Mouse (Mus musculus) Patski (cell line): Measurements from ENCODE around the gene Bahd1. TPM values are rescaled to one million over a fixed set of nuclear protein-coding genes. Genes with fewer than 3 reads are reported as not detected.

Source experiments
- ATAC-seq: fragments of 100-300 bp; one replicate; pipeline ENCODE4 v1.8.0; 2021
- CTCF ChIA-PET: fragments of 350-600 bp; sonication (Branson Sonifier 250); formaldehyde crosslinking; loops from one replicate; lab custom pipeline; 2022; ENCODE audit warnings: inconsistent platforms; lab: Charles Lee
- POLR2A ChIA-PET: fragments of 350-600 bp; sonication (Branson Sonifier 250); formaldehyde crosslinking; loops from one replicate; lab custom pipeline; 2022; ENCODE audit warnings: antibody characterized with exemption, inconsistent platforms; lab: Charles Lee
- DNase-seq: peaks from one replicate; pipeline ENCODE4 v3.0.0-alpha.2; 2011; ENCODE audit warnings: low read depth, low spot score
- H3K27me3 ChIP-seq: fragments of 371-371 bp; one replicate; pipeline ENCODE4 v1.5.1; 2021
- CTCF ChIP-seq: fragments of 100-300 bp; IDR thresholded peaks from one replicate; pipeline ENCODE4 v1.5.1; 2021
- in situ Hi-C: fragments of 300-500 bp; cut with MboI; formaldehyde crosslinking; loops from 3 replicates; pipeline ENCODE4 v1.11.1; 2018; ENCODE audit warnings: low pct_unique_long_range_greater_than_20kb, mixed read lengths
- polyA plus RNA-seq: library from polyadenylated mRNA; unstranded; gene quantifications from one replicate; pipeline ENCODE4 v1.2.3, GENCODE M21; 2021

The Bahd1 gene
- polyA plus RNA-seq, 1 experiment from 2014 or later: 22.9 TPM

DNA sequence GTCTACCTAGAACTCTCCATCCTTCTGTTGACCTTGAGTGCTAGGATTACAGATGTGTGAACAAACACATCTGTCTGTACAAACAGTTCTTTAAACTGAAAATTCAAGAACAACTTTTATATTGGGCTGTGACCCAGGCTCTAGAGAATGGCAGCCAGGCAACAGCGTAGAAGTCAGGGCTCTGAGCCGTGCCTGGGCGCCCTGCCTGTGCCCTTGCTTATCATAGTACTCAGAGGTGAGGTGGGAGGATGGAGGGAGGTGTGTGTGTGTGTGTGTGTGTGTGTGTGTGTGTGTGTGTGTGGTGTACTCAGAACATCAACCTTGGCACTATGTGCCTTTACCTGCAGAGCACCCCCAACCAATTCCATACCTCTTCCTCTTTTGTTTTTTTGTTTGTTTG lies 7.6 kb downstream of the Bahd1 start:
- POLR2A ChIA-PET: interaction anchor here (0.6 to 0.9 kb wide), 2 partner anchors 23 to 63 kb away, joined by 3 to 6 read pairs; no protein-coding TSS in a partner anchor
- DNase-seq: no peak
- no peak for ATAC-seq
- TF ChIP-seq CTCF: no peak
- in situ Hi-C loops: loop anchor here (5.0 kb wide), 1 partner anchor 60 kb away; no protein-coding TSS in a partner anchor
- CTCF ChIA-PET: no interaction called here
- H3K27me3 ChIP-seq: no peaks in the 10 kb centered on the region

DNA sequence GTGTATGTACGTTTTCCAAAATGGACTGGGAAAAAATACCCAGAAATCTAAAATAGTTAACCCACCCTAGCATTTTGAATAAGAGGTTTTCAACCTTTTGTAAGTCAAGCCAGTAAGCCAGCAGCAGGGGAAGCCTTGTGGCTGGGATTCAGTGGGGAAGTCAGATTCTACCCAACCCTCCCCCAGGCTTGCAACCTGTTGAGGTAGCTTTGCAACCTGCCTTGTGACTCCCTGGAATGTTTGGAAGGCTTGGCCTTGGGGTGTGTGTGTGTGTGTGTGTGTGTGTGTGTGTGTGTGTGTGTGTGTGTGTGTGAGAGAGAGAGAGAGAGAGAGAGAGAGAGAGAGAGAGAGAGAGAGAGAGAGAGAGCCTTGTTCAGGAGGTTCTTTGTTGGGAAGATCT lies 9.0 kb downstream of the Bahd1 start:
- no peak for ATAC-seq
- ChIA-PET POLR2A (no interaction called here), CTCF (no interaction called here)
- DNase-seq: no peak
- no peak for TF ChIP-seq CTCF
- no peaks in the 10 kb centered on the region for H3K27me3 ChIP-seq
- in situ Hi-C loops: loop anchor here (5.0 kb wide), 1 partner anchor 58 kb away; no protein-coding TSS in a partner anchor

DNA sequence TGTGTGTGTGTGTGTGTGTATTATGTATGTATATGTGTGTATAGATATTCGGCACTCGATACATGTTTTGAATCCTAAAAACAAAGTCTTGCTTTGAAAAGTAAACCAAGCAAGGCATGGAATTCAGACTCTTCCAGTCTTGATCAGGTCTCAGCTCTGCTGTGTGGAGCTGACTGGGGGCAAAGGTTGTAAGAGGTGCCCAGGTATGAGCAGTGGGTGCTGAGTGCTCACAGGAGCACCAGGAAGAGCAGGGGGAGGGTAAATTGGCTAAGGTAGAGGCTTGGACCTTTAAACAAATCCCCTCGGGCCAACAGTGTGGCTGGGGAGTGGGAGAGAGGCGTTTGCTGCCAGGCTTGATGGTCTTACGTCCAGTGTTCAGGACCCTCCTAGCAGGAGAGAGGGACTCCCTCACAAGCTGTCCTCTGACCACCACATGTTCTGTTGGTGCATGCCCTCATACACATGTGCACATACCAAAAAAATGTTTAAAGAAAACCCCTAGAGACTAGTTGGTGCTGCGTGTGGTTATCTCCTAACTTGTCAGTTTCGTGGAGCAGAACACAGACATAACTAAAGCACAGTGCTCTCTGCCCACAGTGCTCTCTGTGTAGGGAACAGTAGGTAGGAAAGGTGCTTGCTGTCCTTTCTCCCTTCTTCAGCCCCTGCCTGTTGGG lies 10.6 kb downstream of the Bahd1 start:
- POLR2A ChIA-PET: no interaction called here
- DNase-seq (no peak), ATAC-seq (no peak)
- H3K27me3 ChIP-seq: no peaks in the 10 kb centered on the region
- in situ Hi-C loops: no loop called here
- no peak for TF ChIP-seq CTCF
- CTCF ChIA-PET: no interaction called here

DNA sequence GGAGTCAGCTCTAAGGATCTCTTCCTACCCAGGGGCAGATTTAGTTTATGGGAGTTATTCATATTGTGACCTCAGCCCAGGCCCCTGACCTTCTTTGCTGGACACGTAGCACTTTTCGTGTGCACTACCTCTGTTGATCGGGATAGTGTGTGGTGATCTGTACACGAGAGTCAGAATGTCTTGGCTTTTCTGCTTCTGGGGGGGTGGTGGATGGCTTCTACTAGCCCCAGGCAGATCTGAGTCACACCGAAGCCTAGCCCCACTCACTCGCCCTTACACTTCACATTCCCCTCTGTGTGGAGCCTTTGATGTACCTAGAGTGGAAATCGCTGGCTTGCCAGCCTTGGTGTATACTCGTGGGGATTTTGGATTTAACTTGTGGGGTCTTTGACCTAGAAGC lies 12.5 kb downstream of the Bahd1 start:
- DNase-seq (no peak), ATAC-seq (peak; percentile 48)
- in situ Hi-C loops: no loop called here
- H3K27me3 ChIP-seq: no peaks in the 10 kb centered on the region
- CTCF ChIA-PET: interaction anchor here (0.5 to 1.5 kb wide), 2 partner anchors 10 to 228 kb away, joined by 3 to 6 read pairs; no protein-coding TSS in a partner anchor
- TF ChIP-seq CTCF: no peak
- POLR2A ChIA-PET: interaction anchor here (0.8 kb wide), 1 partner anchor 28 kb away, joined by 3 read pairs; no protein-coding TSS in a partner anchor

DNA sequence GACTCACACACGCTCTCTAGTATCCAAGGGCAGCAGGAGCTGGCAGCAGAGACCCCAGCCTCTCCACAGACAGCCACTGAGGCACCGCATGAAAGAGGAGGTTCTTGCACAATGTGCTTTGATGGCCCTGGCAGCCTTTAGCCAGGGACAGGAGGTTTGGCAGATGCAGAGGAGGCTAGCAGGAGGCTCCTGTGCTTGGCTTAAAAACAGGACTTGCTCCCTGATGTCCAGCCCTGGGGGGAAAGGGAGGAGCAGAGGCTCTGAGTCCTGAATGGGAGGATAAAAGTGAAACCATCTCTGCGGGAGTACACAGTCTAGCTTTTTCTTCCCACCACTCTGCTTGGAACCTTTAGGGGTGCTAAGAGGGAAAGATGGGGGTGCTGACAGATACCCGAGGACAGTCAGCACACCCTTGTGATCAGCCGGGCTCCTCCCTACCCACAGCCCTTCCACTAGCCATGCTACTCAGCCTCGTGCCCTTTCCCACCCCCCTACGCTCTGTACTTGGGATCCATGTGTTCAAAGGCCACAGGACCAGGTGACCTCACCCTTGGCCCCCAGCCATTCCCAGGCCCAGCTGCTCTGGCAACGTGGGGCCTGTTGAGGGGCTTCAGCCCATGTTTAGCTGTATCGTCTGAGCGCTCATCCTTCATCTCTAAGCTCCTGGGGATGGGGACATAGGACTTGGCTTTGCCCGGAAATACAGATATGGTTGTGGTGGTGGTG lies 13.5 kb downstream of the Bahd1 start:
- ChIA-PET CTCF (interaction anchor here (1.5 kb wide), 1 partner anchor 11 kb away, joined by 6 read pairs; no protein-coding TSS in a partner anchor), POLR2A (no interaction called here)
- in situ Hi-C loops: no loop called here
- DNase-seq: no peak
- no peak for ATAC-seq
- no peaks in the 10 kb centered on the region for H3K27me3 ChIP-seq
- TF ChIP-seq CTCF: no peak

DNA sequence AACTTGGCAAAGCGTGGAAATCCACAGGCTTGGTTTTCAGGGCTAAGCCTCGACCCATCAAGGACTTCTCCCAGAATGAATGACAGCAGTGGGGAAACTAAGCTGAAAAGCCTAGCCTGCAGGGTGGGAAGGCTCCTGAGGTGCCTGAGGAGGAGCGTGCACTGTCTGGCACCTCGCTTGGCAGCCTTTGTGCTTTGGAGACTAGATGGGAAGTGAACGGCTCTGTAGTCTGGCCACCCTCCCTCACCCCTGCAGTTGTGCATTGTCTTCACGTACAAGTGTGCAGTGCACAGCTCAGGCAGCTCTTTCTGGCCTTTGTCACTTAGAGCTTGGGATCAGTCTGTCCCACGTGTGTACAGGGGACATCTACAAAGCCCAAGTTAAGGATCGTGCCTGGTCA lies 14.5 kb downstream of the Bahd1 start:
- DNase-seq (no peak), ATAC-seq (no peak)
- ChIA-PET CTCF (no interaction called here), POLR2A (interaction anchor here (0.7 kb wide), 1 partner anchor 87 kb away, joined by 9 read pairs; no protein-coding TSS in a partner anchor)
- in situ Hi-C loops: no loop called here
- no peaks in the 10 kb centered on the region for H3K27me3 ChIP-seq
- no peak for TF ChIP-seq CTCF

DNA sequence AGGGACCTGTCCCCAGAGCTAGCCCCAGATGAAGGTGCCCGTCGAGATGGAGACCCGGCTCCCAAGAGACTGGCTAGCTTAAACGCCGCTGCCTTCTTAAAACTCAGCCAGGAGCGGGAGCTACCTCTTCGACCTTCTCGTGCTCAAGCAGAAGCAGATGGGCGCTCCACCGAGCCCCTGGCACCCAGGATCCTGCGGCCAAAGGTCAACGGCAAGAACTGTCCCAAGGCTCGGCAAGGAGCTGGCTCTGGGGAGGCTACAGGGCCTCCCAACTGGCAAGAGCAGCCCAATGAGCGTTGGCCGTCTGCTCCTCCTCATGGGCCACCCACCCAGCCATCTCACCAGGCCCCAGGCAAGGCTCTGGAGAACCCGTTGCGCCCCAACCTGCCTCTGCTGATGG lies 16.3 kb downstream of the Bahd1 start:
- POLR2A ChIA-PET: no interaction called here
- in situ Hi-C loops: no loop called here
- no peak for ATAC-seq
- CTCF ChIA-PET: no interaction called here
- H3K27me3 ChIP-seq: no peaks in the 10 kb centered on the region
- DNase-seq: no peak
- no peak for TF ChIP-seq CTCF

DNA sequence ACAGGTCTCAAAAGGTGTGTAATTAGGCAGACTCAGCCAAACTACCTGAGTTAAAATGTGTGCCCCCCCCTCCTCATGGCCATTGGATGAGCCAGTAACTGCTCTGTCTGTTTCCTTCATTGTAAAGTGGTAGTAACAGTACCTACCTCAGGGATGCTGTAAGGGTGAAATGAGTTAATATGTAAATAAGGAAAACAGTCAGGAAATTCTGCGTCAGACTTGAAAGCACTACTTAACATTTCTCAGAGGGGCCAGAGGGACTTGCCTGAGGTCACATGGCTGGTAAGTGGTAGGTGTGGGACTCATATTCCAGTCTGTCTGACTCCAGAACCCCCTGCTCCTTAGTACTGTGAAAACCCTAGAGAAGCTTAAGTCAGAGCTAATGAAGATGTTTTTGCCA lies 18.4 kb downstream of the Bahd1 start:
- DNase-seq (no peak), ATAC-seq (no peak)
- POLR2A ChIA-PET: no interaction called here
- H3K27me3 ChIP-seq: no peaks in the 10 kb centered on the region
- TF ChIP-seq CTCF: no peak
- in situ Hi-C loops: no loop called here
- CTCF ChIA-PET: no interaction called here

DNA sequence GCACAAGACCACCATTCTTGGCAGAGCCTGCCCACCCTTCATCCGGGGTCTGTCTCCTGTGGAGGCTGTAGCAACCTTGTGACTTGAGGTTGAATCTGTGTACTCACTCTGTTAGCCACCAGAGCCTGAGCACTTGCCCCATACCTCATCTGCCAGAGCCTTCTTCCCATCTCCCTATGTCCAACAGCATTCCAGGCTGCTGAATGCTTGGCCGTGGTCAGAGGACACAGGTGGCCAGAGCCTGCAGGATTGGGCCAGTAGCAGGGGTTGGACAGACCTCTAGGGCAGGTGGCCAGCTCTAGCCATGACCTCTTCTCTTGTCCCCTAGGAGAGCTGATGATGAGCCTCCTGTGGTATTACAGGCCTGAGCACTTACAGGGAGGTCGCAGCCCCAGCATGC lies 20.3 kb downstream of the Bahd1 start:
- POLR2A ChIA-PET: no interaction called here
- CTCF ChIA-PET: no interaction called here
- no peak for DNase-seq
- in situ Hi-C loops: no loop called here
- TF ChIP-seq CTCF: no peak
- no peaks in the 10 kb centered on the region for H3K27me3 ChIP-seq
- no peak for ATAC-seq

DNA sequence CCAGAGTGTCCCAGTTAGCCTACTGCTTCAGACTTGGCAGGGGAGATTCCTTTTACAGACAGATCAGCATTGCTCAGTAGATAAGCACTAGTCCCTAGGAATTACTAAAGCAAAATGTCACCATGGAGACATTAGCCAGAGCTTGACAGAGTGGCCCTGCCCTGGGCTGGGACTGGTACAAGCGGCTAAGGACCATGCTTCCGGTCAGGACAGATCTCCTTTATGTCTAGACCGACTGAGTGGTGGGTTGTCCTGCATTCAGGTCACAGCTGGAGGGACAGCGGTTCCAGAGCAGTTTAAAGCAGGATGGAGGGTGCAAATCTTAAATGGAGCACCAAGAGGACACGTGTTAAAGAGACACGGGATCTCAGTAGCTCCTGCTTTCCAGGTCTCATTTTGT lies 25.8 kb downstream of the Bahd1 start:
- CTCF ChIA-PET: no interaction called here
- POLR2A ChIA-PET: interaction anchor here (1.1 kb wide), 1 partner anchor 23 kb away, joined by 3 read pairs; no protein-coding TSS in a partner anchor
- in situ Hi-C loops: no loop called here
- ATAC-seq: peak; percentile 37
- TF ChIP-seq CTCF: no peak
- DNase-seq: no peak
- H3K27me3 ChIP-seq: no peaks in the 10 kb centered on the region
